Mouse (Mus musculus) cerebellum, postnatal 14 days (tissue): ENCODE data around the gene Zdhhc23.

Source experiments
- DNase-seq, 2 experiments: peaks; one replicate each; pipeline ENCODE4 v3.0.0; 2021; ENCODE audit warnings: mixed read lengths in 2 of 2

Gene Zdhhc23

DNA sequence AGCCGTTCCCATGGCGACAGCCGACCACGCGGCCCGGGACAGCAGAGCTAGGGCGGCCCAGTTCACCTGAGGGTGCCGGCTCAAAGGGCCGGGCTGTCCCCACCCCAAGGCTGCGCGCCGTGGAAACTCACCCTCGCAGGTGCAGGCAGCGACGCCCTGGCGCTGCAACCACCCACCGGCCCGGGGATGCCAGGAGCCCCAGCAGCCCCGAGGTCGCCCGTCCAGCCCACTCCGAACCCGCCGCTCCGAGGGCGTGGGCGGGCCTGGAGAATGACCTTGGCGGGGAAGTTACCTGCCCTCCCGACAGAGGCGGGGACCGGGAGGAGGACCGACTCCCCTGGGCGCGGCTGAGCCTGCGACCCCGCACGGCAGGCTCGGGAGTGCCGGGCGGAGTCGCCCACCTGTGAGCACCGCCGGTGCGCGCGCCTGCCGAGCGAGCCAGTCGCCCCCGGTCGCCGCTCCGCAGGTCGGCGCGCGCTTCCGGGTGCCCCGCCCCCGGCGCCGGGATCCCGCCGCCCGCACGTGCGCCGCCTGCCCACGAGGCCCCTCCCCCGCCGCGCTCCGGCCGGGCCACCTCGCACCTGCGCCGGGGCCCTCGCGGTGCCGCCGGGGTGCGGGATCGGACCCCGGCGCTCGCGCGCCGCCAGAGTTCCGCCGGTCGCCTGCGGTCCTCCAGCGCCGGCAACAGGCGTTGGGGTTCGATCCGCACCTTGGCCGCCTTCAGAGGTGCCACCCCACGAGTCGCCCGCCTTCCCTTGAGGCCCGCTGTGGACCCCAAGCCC, at the start of gene Zdhhc23:
TSS of gene Zdhhc23 (minus strand) at position 464 of the 782 bp plus-strand sequence.
- DNase-seq, result peak; percentile 26 to 52

DNA sequence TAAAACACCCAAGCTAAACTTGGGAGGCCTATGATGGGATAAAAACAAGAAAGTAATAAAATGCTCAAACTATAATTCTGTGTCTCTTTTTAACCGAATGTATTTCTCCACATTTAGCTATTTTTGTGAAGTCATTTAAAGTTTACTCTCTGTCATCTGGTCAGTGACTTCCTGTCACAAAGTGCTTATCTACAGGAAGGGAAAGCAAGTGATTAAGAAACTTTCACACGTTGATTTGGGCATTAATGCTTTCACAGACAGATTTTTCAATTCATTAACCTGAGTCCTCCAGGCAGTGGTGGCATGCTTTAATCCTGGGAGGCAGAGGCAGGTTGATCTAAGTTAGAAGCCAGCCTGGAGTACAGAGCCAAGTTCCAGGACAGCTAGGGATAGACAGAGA, 49.7 kb upstream of the Zdhhc23 start:
- no peak for DNase-seq

DNA sequence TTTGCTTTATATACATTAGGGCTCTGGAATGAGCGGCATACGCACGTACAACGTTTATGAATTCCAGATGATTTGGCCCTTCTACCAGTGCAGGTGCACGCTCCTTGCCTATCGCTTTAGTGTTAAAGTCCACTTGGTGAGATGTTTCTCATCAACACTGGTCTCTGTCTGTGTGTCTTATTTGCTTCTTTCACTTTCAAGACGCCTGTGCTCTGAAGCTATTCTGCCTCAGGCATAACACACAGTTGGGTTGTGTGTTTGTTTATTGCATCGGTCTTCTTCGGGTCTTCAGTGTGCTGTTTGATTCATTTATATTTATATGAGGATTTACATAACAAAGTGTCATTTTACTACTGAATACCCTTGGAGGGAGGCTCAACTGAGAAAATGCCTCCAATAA, 47.2 kb upstream of the Zdhhc23 start:
- DNase-seq, result no peak

DNA sequence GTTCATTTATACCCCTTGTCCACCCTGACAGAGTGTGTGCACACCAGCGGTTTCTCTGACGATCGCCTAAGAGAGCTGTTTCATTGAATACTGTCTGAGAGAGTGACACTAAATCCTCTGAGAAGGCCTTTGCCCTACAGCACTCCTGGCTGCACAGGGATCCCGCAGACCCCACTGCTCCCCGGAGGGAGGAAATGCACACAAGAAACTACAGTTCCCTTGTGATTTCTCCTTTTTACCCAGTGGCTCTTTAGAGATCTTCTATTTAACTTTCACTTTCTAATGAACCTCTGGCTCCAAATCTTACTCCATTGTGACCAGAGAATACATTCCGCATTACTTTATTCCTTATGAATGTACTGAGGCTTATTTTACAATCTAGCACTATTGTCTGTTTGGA, 46.6 kb upstream of the Zdhhc23 start:
- no peak for DNase-seq

DNA sequence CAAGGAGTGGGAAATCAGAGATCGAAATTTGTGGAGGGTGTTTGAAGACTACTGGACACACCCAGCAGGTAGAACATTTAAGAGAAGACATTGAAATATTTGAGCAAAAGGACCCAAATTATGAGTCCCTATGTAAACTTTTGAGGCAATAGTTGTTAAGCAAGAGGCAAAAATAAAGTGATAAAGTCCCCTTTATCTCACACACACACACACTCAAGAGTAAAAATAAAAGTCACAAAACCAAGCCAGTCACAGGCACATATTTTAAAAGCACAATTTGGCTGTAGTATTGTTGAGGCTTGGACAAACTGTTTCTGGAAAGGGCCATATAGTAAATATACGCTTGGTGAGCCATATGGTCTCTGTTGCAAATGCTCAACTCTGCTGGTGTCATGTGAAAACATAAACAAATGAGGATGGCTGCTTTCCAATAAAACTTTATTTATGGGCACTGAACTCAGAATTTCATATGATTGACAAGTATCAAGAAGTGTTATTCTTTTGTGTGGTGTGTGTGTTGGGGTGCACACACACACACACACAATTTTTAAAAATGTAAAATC, 39.5 kb upstream of the Zdhhc23 start:
- DNase-seq, result no peak

DNA sequence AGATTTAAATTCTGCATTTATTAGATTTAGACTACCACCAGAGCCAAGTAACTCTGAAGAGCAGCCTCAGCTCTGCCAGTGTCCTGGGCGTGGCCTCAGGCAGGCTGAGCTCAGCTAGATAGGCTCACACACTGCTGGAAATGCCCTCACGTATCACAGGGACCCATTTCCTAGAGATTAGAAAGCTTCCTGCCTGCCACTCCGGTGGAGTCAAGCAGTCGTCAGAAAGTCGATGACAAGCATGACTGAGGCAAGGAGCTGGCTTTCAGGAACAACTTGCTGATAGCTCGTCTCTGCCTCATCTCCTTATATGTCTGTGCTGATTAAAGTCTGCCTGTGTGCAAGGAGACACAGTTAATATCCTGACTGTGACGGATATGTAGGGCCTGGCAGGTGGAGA, 38.8 kb upstream of the Zdhhc23 start:
- no peak for DNase-seq

DNA sequence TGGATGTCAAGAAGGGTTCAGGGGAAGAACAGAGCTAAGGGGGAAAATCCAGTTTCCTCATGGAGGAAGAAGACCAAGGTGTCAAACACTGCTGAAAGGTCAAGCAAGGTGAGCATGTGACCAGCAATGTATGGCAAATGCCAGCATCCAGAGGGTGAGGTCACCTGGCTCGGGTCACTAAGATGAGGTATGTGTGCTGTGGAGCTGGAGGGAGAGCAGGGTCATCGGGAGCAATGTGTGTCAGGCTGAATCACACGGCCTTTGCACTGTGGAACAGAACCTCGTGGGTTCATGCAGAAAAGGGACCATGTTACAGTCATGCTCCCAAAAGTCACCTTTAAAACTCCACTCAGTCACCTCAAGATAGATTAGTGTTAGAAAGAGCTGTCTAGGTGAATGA, 38.1 kb upstream of the Zdhhc23 start:
- DNase-seq, result no peak

DNA sequence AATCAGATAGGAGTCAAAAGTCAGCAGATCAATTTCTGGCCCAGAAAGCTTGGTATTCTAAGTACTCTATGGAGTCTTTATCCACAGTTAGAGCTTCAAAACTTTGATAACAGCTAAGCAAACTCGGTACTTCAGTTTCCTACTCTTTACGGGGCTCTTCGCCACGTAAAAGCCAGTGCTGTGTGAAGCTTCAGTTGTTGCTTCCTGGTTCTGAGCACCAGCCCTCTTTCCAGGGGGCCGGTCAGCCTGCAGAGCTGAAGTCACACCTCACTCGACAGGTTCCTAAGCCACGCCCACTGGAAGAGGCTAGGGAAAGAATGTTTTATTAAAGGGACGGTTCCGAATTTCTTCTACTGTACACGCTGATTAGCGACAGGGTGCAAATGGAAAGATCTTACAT, 36.6 kb upstream of the Zdhhc23 start:
- DNase-seq, result no peak

DNA sequence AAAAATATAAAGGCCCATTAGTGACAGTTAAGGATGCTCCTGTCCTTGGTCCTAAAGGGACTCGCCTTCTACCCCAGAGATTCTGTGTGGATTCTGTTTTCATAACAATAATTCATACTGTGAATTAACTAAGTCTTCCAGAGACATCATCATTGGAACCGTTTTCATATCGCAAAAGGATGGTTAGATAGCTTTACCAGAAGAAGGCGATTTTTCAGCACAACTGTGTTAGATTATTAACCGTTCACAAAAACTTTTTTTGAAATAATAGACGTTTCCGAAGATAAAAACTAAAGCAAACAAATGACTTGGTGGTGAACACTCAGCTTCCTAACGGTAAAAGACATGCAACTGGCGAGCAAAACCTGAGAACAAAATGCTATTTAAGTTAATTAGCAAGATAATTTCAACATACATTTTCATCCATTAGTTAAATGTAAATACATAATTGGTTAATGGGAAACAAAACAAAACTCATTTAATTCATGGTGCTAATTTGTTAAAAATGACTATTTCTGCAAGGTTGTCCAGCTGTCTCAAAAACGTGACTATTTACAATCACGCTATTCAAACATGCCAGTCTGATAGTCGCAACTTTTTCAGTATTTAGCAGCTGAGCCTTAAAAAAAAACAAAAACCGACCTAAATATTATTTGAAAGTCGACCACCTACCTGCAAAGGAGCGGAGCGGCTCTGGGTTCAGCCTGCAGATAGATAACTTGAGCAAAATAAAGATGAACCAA, 36.0 kb upstream of the Zdhhc23 start:
- DNase-seq, result no peak

DNA sequence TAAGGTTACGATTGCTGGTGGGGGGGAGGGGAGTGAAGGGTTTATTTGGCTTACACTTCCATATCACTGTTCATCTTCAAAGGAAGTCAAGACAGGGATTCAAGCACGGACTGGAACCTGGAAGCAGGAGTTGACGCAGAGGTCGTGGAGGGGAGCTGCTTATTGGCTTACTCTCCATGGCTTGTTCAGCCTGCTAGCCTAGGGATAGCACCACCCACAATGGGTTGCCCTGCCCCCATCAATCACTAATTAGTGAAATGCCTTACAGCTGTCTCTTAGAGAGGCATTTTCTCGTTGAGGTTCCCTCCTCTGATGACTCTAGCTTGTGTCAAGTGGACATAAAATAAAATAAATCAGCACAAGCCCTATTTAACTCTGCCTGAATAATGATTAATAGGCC, 31.4 kb upstream of the Zdhhc23 start:
- no peak for DNase-seq

DNA sequence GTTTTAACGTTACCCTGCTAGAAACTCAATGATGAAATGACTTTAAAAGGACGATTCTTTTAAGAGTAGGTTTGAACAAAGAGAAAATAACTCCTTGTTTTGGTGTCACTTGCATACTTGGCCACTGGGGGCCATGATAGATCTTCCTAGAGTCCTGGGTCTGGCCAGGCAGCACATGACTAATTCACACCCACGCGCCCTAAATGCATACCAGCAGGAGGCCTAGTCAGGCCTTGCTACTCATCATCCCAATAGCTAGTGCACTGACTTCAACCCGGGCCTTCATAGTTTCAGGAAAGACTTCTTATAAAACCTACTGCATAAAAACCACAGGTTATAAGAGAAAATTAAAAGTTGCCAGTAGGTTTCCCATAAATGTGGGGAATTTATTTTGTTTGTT, 22.5 kb upstream of the Zdhhc23 start:
- DNase-seq, result peak in 1 of 2 experiments; percentile 14

DNA sequence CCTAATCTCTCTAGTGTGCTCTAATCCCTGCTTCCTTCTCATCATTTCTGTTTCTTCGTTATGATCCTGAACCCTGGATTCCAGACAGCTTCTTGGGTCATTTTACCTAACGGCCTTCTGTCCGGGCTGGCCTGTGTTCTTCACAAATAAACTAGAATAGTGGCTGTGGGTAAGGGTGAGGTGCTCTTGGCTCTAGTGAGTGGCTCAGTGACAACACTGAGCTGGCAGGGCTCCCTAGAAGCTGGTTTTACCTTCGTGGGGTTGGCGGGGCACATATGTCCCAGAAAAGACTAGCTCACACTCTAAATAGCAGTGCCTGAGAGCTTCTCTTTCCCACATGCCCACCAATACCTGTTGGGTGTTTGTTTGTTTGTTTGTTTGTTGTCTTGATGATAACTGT, 19.9 kb upstream of the Zdhhc23 start:
- peak; percentile 80 for DNase-seq

DNA sequence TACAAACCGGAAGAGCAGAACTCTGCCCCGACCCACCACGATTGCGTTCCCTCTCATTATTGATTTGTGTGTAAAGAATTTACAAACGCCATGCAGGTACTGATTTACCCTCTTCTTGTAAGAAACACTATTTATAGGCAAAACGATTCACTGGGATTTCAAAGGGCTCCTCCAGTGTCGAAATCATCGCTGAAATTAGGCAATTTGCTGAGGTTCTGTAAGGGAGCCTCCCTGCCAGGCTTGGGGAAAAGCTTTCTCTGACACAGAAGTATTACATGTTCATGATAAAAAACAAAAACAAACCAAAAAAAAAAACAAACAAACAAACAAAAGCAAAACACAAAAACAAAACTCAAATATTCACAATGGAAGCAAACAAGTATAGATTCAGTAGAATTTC, 19.5 kb upstream of the Zdhhc23 start:
- DNase-seq, result no peak

DNA sequence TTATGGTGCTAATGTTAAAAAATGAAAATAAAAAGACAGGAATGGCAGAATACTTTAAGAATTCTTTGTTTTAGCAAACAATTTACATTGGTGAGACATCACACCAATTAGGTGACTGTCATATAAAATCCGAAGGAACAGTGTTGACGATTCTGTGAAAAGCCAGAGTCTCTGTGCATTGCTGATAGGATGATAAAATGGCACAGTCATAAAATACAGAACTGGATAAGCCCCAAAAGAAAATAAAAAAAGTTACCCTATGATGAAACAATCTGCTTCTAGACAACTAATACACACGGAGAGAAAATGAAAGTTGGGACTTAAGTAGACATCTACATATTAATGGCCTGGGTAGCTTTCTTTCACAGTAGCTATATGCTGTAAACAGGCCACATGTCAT, 15.0 kb upstream of the Zdhhc23 start:
- DNase-seq, result no peak

DNA sequence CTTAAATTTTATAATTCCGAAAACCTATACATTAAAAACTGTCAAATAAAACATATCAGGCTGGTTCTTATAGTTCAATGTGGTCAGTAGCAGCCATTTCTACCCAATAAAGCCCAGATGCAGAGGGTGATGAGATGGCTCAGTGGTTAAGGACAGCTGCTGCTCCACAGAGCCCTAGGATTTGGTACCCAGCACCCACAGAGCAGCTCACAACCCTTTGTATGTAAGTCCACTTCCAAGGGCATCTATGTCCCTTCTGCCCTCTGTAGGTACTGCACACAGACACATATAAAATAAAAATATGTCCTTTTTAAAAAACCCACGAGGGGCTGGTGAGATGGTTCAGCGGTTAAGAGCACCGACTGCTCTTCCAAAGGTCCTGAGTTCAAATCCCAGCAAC, 6.7 kb upstream of the Zdhhc23 start:
- DNase-seq, result no peak

DNA sequence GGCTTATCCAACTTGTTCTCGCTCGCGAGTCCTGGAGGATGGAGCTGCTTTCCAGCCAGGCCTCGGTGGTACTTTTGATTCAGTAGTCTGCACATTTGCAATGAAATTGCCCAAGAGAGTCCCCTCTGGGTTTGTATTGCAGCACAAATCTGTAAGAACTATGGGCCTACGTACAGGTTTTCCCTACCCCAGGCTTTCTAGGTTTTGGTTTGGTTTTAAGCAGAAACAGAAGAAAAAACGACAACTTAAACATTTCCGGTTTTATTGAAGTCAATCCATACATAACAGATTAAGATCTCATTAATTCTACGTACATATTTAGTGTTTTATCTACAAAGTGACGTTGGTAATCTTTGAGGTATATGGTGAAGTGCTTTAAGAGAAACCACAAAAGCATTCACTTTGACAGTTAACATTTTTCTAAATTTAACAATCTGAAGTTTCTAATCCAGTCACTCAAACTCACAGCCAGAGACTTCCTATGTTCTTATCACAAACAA, 569 bp upstream of the Zdhhc23 start:
- no peak for DNase-seq

DNA sequence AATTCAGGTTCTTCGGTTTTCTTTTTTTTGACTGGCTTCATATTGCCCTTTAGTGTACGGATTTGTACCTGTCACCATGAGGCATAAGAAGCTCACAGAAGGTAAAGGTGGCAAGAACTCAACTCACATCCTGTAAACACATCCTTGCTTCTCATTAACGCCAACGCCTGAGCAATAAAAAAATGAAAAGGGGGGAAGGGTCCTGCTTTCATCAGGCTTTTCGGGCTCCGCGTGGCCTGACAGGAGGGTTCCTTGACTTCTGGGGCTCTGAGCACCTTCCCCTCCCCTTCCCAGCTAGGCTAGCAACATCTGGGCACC, 622 bp downstream of the Zdhhc23 start:
- no peak for DNase-seq

DNA sequence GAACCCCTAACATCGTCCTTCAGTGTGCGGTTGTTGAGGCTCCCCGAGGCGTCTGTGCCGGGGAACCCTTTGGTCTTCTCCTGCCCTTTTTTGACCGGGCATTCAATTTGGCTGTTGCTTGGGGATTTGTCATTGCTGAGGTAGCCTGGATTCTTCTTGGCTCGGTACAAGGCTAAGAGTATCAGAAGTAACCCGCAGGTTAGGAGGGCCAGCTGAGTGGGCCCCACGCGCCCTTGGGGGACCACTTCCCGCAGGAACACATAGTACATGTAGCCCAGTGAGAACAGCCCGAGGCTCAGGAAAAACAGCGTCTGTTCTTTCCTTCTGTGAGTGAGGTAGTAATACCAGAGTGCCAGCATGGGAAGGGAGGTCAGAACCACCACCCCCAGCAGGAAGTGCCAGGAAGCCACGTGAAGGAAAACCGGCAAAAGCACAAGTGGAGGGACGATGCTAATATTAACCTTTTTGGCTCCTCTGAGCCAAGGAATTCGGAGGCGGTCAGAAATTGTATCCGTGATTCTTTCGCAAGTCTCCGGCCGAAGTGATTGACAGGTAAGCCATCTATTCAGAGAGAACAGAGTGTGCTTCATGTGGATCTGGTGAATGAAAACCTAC, 5.9 kb downstream of the Zdhhc23 start:
- DNase-seq, result no peak

DNA sequence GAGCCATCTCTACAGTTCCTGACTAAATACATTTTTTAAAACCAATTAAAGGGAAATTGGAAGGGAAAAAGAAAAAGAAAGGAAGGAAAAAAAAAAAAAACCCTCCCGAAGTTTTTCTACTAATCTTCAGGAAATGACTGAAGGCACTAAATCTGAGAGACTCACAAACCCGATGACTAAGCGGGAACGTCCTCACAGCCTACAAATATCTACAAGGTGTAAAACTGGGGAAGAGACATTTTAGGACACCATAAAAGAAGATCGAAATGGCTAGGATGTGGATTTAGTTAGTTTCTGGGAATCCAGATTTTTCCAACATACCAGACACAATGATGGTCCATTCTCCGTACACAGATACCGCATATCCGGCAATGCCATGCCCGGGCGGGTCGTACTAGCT, 6.4 kb downstream of the Zdhhc23 start:
- no peak for DNase-seq

DNA sequence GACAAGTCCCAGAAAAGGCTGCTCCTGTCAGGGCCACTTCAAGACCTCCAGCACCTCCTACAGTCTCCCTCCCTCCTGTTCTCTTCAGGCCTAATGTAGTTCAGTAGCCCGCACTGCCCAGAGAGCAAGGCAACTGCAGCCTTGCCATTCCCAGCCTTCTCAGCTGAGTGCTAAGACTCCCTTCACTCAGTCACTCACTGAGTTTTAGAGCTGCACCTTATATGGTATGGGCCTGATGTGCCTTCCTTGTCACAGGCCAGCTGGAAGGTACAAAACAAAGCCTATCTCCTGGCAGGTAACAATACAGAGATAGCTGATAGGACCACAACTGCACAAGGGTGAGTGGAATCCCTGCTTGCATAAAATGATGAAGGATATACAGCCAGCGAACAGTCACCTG, 7.2 kb downstream of the Zdhhc23 start:
- DNase-seq, result no peak

DNA sequence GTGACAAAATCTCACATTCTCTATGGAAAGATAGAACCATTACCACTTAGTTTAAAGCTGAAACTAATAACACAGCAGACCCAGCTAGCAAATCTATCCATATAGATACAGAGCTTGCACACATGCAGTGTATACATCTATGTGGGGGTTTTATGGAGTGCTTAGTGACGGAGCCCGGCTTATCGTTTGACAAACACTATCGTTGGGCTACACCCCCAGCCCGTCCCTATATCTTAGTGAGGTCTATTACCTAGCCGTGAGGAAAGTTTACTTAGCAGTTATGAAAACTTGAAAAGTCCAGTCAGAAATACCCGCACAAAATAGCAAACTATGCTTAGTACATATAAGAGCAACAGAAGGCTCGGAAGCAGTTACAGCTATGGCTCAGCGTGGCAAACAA, 7.8 kb downstream of the Zdhhc23 start:
- no peak for DNase-seq

DNA sequence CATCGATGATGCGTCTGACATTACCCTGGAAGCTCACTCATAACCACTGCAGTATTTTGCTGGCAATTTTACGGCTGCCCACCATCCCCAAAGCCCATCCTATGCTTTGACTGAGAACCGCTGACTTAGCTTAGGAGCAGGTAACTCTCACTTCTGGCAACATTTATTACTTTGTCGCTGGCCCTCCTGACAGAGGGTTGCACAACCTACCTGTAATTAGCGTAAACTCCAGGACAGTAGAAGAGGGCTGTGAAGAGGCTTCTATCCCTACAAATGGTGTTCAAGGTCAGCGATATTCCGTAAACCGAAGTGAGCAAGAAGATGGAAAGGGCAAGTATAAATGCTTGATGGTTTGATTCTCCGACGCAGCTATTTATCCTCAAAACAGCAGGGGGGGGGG, 8.4 kb downstream of the Zdhhc23 start:
- DNase-seq, result no peak

DNA sequence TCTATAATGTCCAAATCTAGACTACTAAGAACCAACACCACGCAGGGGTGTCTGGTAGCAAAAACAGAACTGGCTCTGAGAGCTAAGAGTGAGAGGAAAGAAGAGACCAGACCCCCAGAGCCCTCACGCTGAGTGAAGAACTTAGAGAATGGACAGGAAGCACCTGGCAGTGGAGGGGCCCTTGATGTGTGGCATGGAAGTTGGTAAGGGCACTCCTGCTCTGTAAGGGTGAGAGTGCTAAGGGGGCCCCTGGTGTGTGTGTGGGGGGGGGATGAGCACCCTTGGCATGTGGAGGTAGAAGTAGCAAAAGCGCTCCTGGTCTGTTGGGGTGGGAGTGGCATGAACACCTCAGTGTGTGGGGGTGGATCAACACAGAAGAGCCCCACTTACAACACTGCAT, 9.2 kb downstream of the Zdhhc23 start:
- no peak for DNase-seq
